Mouse (Mus musculus) thymus, postnatal 25 days (tissue): Measurements from ENCODE around the gene Isca1.
"Not testable (repeated sequence)": the region's sequence is repeated elsewhere in the genome, so short reads cannot be mapped to it uniquely, and the experiment has no call there.

Experiments used
- DNase-seq: peaks from one replicate; pipeline ENCODE4 v3.0.0; 2022

Isca1 gene

DNA sequence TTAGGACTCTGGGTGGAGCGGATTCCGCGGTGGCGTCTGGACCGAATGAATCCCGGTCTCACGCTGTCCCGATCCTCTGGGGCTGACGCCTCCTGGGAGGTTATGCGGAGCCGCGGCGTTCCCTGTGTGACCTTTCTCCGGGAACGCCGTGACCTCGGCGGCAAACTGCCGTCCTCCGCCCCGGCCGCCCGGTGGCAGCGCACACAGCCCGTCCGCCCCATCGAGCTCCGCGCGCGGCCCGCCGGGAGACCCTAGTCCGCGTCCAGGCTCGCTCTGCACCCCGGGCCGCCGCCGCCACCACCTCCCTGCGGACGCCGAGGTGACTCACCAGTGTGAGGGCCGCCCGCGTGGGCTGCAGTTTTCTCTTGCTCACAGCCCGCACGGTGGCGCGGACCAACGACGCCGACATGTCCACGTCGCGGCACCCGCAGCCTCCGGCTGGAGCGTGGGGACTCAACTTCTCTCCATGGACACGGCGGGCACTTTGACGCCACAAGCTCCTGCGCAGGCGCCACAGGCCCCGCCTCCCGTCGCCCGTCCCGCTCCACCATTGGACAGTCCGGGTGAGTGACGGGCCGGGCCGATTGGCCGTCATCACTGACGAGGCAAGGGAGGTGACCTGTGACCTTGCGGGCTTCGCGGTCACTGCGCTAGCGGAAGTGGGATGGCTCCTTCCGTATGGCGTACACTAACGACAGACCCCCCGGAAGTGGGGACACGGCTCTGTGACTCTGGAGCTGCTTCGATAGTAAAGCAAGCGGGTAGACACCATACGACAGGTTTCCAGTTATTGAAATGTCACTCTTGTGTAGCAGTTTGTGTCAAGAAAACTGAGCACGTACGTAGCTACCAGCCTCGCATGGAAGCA lies at the start of gene Isca1:
Gene Isca1, minus strand, starts transcription at position 515 of the 868 bp plus-strand sequence.
- peak; percentile 99 for DNase-seq

DNA sequence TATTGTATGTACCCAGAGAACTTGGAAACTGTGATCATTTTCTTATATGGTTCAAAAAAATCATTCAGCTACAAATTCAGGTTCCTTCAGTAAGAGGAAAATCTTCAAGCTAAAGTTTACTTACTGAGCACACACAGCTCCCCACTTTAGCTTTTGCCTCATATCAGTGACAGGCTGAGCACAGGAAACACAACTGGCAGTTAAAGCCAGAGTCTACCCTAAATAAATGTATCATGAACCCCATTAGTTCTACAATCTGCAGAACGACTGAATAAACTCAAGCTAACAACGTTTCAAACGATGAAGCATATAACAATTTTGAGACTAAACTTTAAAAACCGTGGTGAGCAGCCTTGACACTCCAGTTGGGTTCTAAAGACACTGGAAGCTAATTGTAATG lies 47.7 kb upstream of the Isca1 start:
- DNase-seq, result no peak

DNA sequence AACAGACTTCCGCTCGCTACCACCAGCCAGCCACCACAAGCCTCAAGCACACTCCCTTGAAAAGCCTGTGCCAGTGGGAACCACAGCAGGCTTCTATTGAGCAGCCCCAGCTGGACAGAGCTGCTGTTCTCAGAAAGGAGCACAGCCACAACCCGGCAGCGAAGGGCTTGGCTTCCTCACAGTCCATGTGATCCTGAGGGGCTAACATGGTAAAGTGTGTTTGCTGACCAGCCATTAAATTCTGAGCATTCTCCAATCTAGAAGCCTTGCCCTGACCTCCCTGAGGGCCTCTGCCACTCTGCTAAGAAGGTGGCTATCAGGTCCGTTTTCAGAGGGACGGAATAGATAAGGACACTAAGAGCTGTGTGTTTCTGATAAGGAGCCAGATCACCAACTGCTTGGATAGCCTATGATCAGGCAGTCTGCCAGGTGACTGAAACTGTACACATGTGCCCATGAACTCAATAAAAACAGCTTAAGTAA lies 44.5 kb upstream of the Isca1 start:
- DNase-seq, result no peak

DNA sequence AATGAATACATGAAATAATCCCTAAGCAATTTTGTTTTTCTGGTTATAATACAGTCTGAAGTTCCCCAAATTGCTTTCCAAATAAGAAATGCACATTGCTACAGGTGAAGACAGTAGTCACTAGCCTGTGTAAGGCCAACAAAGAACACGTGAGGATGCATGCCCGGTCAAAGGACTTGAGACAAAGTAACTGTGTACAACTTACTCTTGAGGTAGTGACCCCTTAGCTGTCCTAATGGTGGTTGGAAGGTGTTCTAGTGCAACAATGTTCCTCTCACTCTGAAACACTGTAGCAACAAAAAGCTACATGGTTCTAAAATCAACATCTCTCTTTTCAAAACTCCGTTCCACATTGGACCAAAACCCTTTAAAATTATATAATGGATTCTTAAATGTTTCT lies 42.0 kb upstream of the Isca1 start:
- no peak for DNase-seq

DNA sequence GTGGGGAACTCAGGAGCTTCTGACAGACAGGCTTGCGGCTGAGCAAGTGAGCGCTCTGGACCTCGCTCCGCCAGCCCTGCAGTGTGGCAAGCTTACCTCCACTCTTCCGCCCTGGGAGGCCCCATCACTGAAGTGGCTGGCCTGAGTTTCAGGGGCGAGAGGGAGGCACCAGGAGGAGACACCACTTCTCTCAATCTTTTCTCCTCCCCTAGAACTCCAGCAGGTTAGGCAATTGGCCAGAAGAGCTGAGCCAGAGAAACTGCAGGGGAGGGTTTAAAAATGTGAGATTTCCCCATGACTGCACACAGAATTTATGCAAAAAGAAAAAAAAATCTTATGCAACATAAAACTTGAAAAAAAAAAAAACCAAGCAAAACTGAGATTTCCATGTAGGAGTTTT lies 31.4 kb upstream of the Isca1 start:
- DNase-seq, result no peak

- DNase-seq, result no peak
Measured at GRCm38 (mm10) chr13:59800077-59800476, 30.5 kb upstream of the Isca1 start.

DNA sequence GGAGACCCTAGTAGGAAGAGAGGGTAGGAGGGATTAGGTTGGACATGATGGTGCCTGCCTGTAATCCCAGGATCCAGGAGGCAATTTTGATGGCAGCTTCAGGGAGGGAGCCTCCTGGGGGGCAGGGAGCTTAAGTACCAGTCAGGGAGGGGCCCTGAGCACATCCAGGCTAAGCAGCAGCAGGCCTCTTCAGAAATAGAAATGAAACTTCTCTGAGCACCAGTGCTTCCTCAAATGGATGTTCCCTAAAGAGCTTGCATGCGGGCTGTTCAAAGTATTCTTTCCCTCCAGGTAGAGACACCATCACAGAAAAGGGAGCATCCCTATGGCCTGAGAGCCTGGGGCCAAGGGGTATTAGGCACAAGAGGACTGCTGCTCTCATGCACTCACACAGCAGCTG lies 28.7 kb upstream of the Isca1 start:
- no peak for DNase-seq

GRCm38 (mm10) chr13:59796466-59796848 lies 26.8 kb upstream of the Isca1 start:
- DNase-seq, result no peak

- no peak for DNase-seq
Measured at GRCm38 (mm10) chr13:59795807-59796465, 26.3 kb upstream of the Isca1 start.

DNA sequence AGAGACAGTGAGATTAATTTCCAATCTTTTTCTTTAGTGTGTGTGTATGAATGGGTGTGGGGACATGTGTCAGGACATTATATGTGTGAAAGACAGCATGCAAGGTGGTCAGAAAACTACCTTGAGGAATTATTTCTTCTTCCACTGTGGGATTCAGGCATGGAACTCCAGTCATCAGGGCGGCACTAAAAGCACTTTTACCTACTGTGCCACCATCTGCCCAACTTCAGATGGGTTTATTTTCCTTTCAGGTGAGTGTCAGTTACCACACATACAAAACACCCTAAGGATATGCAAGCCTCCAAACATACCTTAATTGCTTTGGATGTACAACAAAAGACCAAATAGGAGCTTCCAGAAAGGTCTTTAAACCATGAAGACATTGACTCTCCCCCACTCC lies 25.2 kb upstream of the Isca1 start:
- DNase-seq, result no peak

DNA sequence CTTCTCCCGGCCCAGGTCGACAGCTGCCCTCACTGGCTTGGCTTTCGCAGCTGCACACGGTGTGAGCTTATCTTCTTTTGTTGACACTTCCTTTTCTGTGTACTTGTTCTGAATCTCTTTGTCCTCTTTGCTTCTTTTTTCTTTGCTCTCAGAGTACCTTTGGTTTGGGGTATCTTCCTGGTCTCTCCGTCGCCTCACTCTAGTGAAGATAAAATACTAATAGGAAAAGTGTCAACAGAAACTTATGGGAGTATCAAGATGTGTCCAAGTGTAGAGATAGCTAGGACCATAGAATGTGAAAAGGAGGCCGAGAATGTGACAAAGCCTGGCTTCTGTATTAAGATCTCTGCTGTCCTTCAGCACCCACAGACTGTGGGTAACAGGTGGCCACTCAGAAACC lies 12.5 kb upstream of the Isca1 start, which contains the start of gene Gm49354:
Gene Gm49354, minus strand, starts transcription at position 101 of the 400 bp plus-strand sequence.
- DNase-seq, result no peak

DNA sequence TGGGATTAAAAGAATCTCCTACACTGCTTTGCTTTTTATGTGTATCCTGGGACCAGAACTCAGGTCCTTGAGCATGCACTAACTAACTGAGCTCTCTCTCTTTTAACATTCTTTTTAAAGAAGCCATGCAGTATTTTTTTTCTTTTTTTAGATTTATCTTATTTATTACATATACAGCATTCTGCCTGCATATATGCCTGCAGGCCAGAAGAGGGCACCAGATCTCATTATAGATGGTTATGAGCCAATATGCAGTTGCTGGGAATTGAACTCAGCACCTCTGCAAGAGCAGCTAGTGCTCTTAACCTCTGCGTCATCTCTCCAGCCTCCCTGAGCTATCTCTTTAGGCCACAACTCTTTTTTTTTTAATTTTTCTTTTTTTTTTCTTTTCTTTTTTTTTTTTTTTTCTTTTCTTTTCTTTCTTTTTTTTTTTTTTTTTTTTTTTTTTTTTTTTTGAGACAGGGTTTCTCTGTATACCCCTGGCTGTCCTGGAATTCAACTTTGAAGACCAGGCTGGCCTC lies 10.2 kb upstream of the Isca1 start:
- DNase-seq, result not testable (repeated sequence)

GRCm38 (mm10) chr13:59779213-59779612 lies 9.6 kb upstream of the Isca1 start:
- DNase-seq, result peak; percentile 19

GRCm38 (mm10) chr13:59775168-59775567 lies 5.6 kb upstream of the Isca1 start:
- no peak for DNase-seq

DNA sequence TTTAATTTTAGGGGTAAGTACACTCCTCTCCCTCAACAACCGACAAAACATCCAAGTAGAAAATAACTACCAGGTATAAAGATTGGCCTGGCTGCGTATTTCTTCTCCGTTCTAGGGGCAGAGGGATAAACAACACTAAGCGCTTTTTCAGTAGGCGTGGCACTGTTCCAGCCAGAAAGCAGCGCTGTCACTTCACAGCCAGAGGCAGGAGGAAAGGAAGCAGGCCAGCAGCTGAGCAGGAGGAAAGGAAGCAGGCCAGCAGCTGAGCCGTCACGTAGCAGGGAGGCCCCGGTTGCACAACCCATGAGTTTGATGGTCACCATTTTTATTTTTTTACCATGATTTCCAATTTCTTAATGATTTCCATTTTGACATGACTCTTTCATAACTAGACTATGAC lies 1.6 kb upstream of the Isca1 start:
- peak; percentile 32 for DNase-seq

GRCm38 (mm10) chr13:59770847-59771246 lies 1.2 kb upstream of the Isca1 start:
- no peak for DNase-seq

GRCm38 (mm10) chr13:59770164-59770562 lies 553 bp upstream of the Isca1 start:
- peak; percentile 86 for DNase-seq

- DNase-seq, result no peak
Measured at GRCm38 (mm10) chr13:59768531-59768930, 1.1 kb downstream of the Isca1 start.

DNA sequence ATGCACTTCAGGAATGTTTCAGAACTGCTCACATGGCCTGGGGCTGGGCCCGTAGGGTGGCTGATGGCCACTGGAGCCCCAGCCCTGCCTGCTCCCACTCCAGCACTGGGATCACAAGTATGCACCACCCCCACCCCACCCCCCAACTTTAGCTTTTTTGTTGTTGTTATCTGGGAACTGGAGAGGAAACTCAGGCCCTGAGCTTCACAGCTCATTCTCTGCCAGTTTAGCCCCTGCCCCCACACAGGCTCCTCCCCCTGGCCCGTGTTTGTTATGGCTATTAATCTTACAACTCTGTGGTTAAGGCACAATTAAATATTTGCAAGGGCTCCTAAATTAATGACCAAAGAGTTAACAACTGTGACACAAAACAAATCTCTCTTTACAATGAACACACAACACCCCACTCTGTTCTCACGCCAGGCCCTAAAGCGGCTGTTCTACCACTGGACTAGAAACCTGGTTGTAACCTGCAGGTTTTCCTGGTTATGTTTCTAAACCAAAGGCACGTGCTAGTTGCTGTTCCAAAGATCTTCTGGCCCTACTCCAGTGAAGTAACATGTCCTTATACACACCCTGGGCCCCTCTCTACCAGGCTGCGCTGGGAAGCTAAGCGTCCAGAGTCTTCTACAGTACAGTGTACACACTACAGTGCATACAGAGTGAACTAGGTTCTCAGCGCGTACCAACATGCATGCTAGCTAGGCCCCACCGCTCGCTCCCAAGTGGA lies 2.7 kb downstream of the Isca1 start:
- DNase-seq, result no peak

DNA sequence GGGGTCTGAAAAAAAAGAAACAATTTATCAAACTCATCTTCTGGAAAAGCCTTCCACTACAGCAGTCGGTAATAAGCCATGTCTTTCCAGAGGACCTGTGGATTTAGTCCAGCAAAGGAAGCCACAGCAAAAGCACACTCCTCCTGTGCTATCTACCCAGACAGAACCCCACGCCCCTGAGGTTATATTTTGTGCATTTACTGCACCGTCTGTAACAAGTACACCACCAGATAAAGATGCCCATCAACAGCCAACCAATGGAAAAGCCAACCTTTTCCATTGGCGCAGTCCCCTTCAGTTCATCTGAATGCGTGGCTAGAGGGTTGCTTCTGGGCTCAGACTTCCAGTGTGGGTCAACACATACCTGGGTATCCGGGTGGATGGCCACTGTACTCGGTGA lies 6.8 kb downstream of the Isca1 start:
- no peak for DNase-seq

- no peak for DNase-seq
Measured at GRCm38 (mm10) chr13:59756906-59757305, 12.7 kb downstream of the Isca1 start.

GRCm38 (mm10) chr13:59750310-59750709 lies 19.3 kb downstream of the Isca1 start:
- no peak for DNase-seq

DNA sequence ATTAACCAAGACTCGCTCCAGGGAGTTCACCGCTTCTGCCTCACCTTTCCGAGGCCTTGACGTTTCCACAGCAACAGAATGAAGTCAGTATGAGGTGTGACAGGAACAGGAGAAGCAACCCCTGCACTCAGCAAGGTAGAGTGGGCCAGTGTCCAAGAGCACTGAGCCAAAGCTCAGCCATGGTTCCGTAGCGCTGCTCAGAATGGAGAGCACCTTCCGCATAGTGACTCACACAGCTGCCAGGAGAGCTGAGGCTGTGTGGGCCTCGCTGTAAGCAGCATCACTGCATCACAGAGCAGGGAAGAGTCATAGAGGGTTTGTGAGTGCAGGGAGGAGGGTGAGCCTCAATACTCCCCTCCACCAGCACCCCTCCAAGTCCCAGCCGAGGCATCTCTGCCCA lies 22.9 kb downstream of the Isca1 start, which contains the start of gene 1700014D04Rik:
Gene 1700014D04Rik, minus strand, starts transcription at position 42 of the 400 bp plus-strand sequence.
- no peak for DNase-seq
